Mouse (Mus musculus) hindbrain, embryonic 14.5 days (tissue): ENCODE data around the gene Tecta. TPM values are rescaled to one million over a fixed set of nuclear protein-coding genes. Genes with fewer than 3 reads are reported as not detected.
A peak's percentile ranks its signal among the peaks of the same experiment; 100 is the strongest.

Source experiments
- ATAC-seq: fragments of 200-750 bp; cut with Nextera tagmentation; 2 replicates; pipeline ENCODE4 v1.8.0; 2017; ENCODE audit warnings: moderate number of reproducible peaks, mild to moderate bottlenecking, moderate TSS enrichment, moderate library complexity; ENCODE audit not compliant: low FRiP score
- DNase-seq: peaks from one replicate; pipeline ENCODE4 v3.0.0-alpha.2; 2015; ENCODE audit warnings: low spot score
- H3K27ac ChIP-seq: fragments of 300-500 bp; sonication (generic); 2 replicates; pipeline ENCODE4 v1.5.1; 2014; ENCODE audit warnings: mild to moderate bottlenecking, moderate library complexity
- H3K27me3 ChIP-seq: fragments of 300-500 bp; sonication (generic); 2 replicates; pipeline ENCODE4 v1.6.1; 2014; ENCODE audit warnings: mild to moderate bottlenecking, low read length, mixed read lengths; ENCODE audit not compliant: control insufficient read depth, insufficient read depth
- H3K36me3 ChIP-seq: fragments of 300-500 bp; sonication (generic); replicated peaks from 2 replicates; pipeline ENCODE4 v1.6.1; 2014; ENCODE audit not compliant: control insufficient read depth, insufficient read depth
- H3K4me1 ChIP-seq: fragments of 300-500 bp; sonication (generic); replicated peaks from 2 replicates; pipeline ENCODE4 v1.6.1; 2014; ENCODE audit warnings: antibody characterized with exemption, low read length, mixed read lengths; ENCODE audit not compliant: control insufficient read depth, insufficient read depth
- H3K4me2 ChIP-seq: fragments of 300-500 bp; sonication (generic); replicated peaks from 2 replicates; pipeline ENCODE4 v1.6.1; 2014; ENCODE audit warnings: mild to moderate bottlenecking, moderate library complexity
- H3K4me3 ChIP-seq: fragments of 300-500 bp; sonication (generic); replicated peaks from 2 replicates; pipeline ENCODE4 v1.5.1; 2014; ENCODE audit warnings: mild to moderate bottlenecking, low read length
- H3K9ac ChIP-seq: fragments of 300-500 bp; sonication (generic); 2 replicates; pipeline ENCODE4 v1.6.1; 2014
- H3K9me3 ChIP-seq: fragments of 300-500 bp; sonication (generic); 2 replicates; pipeline ENCODE4 v1.6.1; 2016; ENCODE audit warnings: low read length; ENCODE audit not compliant: control insufficient read depth
- WGBS: fragments of 180-500 bp; shearing (Covaris S2); extraction: QIAGEN DNeasy Blood & Tissue Kit; methylation state at CpG from one replicate; pipeline ENCODE4 v1.1.7; 2014; 5-methylcytosine and 5-hydroxymethylcytosine counted together
- polyA plus RNA-seq: library from polyadenylated mRNA; unstranded; fragments of >200 nt; fragmentation: Nextera tagmentation; extraction: Ambion mirVana; gene quantifications from 2 replicates; pipeline ENCODE4 v1.2.1, GENCODE M21; 2014

Tecta gene
- polyA plus RNA-seq: 0.63 and 0.72 TPM in 2 replicates

DNA sequence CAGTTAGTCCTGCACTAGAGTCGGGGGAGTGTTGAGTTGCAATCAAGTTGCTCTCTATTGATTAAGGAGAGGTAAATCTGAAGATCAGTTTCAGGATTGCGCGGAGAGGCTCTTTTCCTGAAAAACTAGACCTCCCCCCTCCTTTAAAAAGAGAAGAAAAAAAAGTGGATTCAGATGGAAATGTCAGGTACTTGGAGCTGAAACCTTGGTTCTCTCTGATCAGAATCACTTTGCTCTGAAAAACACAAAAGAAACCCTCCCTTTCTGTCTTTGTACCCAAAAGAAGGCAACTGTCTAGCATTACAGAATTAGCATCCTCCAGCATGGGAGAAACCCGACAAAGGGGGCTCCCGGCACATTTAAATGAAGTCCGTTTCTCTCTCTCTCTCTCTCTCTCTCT, at the start of gene Tecta:
Tecta (minus strand) TSS at position 101 of the 400 bp plus-strand sequence.
- no peaks in the 10 kb centered on the region for H3K36me3 ChIP-seq
- no peaks in the 10 kb centered on the region for H3K4me1 ChIP-seq
- H3K4me3 ChIP-seq: no peak within 1 kb of the TSS
- H3K27ac ChIP-seq: no peak within 1 kb of the TSS
- WGBS: 52% methylated on average over 6 of the region's 6 CpGs
- no peaks in the 10 kb centered on the region for H3K27me3 ChIP-seq
- H3K4me2 ChIP-seq: no peak within 1 kb of the TSS
- DNase-seq (no peak), ATAC-seq (no peak)
- H3K9ac ChIP-seq: no peak within 1 kb of the TSS
- no peaks in the 10 kb centered on the region for H3K9me3 ChIP-seq

DNA sequence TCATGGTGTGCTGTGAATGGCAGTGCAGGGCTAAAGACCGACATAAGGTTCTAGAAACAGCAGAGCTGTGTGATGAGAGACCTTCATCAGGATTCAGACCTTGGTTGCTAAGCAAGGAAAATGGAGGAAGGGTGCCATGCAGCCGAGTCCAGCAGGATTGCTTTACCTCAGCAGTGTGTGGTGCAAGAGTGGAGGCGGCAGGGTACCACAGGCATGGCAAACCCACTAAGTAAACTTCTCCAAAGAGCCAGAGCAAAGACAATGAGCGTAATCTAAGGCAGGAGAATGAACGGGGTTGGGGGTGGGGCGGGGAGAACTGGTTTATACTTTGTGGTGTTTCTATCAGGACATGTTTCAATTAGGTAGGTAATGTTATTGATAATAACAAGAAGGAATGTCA, 49.3 kb upstream of the Tecta start:
- Histone ChIP-seq H3K36me3 (peaks cover 59% of the 10 kb centered on the region), H3K9ac (no peak overlapping the region), H3K4me2 (no peak overlapping the region), H3K27ac (no peak overlapping the region), H3K4me3 (no peak overlapping the region), H3K27me3 (no peaks in the 10 kb centered on the region), H3K4me1 (no peaks in the 10 kb centered on the region; the same call in 1 of the 2 replicates), H3K9me3 (no peaks in the 10 kb centered on the region)
- ATAC-seq: no peak
- DNase-seq: no peak
- WGBS: 91% methylated on average over 6 of the region's 6 CpGs

DNA sequence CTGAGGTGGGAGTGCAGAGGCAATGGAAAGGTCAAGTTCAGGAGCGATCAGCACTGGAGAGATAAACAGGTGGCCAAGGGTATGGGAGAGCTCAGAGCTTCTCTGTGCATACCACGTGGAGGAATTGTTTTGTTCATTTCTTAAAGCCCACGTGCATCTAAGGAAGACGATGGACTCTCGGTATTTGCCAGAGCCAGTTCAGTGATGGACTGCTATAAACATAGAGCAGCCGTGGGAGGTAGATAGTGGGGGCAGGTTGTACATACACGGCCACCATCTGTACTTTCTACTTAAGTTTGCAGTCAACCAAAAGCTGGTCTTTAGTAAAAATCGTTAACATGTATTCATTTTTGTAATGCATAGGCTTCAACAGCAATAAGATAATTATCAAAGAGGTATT, 42.4 kb upstream of the Tecta start:
- H3K36me3 ChIP-seq: peaks cover 77% of the 10 kb centered on the region
- ATAC-seq (no peak), DNase-seq (no peak)
- no peaks in the 10 kb centered on the region for H3K27me3 ChIP-seq
- no peaks in the 10 kb centered on the region for H3K4me1 ChIP-seq
- no peaks in the 10 kb centered on the region for H3K9me3 ChIP-seq
- no peak overlapping the region for H3K27ac ChIP-seq
- no peak overlapping the region for H3K4me2 ChIP-seq
- H3K4me3 ChIP-seq: no peak overlapping the region
- no peak overlapping the region for H3K9ac ChIP-seq
- WGBS: 93% methylated on average over 8 of the region's 8 CpGs

DNA sequence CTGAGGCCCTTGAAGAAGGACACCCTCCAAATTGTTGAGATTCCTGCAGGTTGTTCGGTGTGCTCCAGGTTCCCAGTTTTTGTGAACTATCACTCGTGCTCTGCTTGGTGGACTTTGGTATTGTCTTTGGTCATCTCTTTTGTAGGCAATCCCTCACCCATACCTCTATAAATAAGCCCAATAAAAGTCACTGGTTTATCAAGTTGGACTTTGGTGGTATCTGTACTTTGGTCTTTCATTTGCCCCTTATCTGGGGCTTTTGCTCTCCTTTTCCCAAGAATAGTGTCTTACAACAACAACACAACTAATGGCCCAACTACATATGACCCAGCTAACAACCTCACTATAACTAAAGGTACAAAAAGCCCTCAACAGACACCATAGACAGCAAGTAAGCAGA, 41.5 kb upstream of the Tecta start:
- ATAC-seq (no peak), DNase-seq (no peak)
- peaks cover 83% of the 10 kb centered on the region for H3K36me3 ChIP-seq
- 98% methylated on average over 2 of the region's 2 CpGs for WGBS
- H3K4me1 ChIP-seq: no peaks in the 10 kb centered on the region
- no peak overlapping the region for H3K9ac ChIP-seq
- H3K9me3 ChIP-seq: no peaks in the 10 kb centered on the region
- H3K27ac ChIP-seq: no peak overlapping the region
- no peak overlapping the region for H3K4me2 ChIP-seq
- no peak overlapping the region for H3K4me3 ChIP-seq
- H3K27me3 ChIP-seq: no peaks in the 10 kb centered on the region

DNA sequence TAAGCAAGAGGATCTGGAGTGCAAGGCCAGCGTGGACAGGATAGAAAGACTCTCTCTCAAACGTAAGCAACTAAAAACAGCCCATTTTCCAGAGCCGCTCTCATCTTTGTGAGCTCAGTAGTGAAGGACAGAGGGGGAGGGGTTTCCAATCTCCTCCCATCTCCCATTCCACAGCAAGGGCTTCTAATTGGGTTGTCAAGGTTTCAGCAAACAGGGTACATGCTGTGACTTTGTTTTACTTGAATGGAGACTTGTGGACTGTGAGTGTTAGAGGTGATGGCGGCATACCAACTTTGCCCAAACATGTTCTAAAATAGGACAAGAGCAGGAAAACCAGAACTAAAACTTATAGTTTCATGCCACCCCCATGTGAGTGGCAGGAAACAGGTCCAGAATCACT, 39.7 kb upstream of the Tecta start:
- no peak overlapping the region for H3K4me2 ChIP-seq
- DNase-seq (peak; percentile 43), ATAC-seq (no peak)
- no peak overlapping the region for H3K9ac ChIP-seq
- H3K36me3 ChIP-seq: peaks cover 83% of the 10 kb centered on the region
- no peaks in the 10 kb centered on the region for H3K9me3 ChIP-seq
- H3K27ac ChIP-seq: no peak overlapping the region
- H3K27me3 ChIP-seq: no peaks in the 10 kb centered on the region
- WGBS: 28% methylated on average over 4 of the region's 4 CpGs
- H3K4me1 ChIP-seq: no peaks in the 10 kb centered on the region
- H3K4me3 ChIP-seq: no peak overlapping the region

DNA sequence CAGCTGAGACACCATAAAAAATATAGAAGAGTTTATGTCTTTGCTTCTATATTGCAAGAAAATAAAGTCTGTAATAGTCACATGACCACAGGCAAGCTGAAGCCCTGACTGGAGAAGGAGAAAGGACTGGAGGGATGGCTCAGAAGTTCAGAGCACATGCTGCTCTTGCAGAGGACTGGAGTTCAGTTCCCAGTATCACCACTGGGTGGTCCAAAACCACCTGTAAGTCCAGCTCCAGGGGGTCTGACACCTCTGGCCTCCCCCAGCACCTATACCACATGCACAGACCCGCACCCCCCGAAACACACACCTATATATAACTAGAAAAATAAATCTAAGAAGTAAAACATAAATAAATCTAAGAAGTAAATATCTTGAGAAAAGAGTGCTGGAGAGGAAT, 32.4 kb upstream of the Tecta start:
- no peak overlapping the region for H3K4me3 ChIP-seq
- H3K4me2 ChIP-seq: no peak overlapping the region
- H3K9me3 ChIP-seq: no peaks in the 10 kb centered on the region
- no peak overlapping the region for H3K27ac ChIP-seq
- H3K27me3 ChIP-seq: no peaks in the 10 kb centered on the region
- DNase-seq (no peak), ATAC-seq (no peak)
- WGBS: 98% methylated on average over 2 of the region's 2 CpGs
- no peak overlapping the region for H3K9ac ChIP-seq
- peaks cover 70% of the 10 kb centered on the region for H3K36me3 ChIP-seq
- no peaks in the 10 kb centered on the region for H3K4me1 ChIP-seq

DNA sequence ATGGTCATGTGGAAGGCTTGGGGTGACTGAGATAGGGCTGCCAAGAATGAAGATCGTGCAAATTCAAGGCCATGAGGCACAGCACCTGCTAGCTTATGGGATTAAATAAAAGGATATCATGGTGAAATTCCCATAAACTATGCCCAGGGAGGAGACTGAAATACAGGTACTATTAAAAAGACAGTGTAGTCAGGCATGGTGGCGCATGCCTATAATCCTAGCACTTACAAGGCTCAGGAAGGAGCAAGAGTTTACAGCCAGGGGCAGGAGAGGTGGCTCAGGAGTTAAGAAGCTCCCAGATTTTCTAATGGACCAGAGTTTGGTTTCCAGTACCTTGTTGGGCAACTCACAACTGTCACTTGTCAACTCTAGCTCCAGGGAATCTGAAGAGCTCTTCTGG, 31.9 kb upstream of the Tecta start:
- Histone ChIP-seq H3K4me1 (0 out of 2 replicates have a peak, but pooled peaks cover 2% of the 10 kb centered on the region), H3K9ac (no peak overlapping the region), H3K4me2 (no peak overlapping the region), H3K36me3 (peaks cover 65% of the 10 kb centered on the region), H3K27ac (no peak overlapping the region), H3K9me3 (no peaks in the 10 kb centered on the region), H3K27me3 (no peaks in the 10 kb centered on the region), H3K4me3 (no peak overlapping the region)
- DNase-seq (no peak), ATAC-seq (no peak)
- WGBS: 98% methylated on average over 2 of the region's 2 CpGs

DNA sequence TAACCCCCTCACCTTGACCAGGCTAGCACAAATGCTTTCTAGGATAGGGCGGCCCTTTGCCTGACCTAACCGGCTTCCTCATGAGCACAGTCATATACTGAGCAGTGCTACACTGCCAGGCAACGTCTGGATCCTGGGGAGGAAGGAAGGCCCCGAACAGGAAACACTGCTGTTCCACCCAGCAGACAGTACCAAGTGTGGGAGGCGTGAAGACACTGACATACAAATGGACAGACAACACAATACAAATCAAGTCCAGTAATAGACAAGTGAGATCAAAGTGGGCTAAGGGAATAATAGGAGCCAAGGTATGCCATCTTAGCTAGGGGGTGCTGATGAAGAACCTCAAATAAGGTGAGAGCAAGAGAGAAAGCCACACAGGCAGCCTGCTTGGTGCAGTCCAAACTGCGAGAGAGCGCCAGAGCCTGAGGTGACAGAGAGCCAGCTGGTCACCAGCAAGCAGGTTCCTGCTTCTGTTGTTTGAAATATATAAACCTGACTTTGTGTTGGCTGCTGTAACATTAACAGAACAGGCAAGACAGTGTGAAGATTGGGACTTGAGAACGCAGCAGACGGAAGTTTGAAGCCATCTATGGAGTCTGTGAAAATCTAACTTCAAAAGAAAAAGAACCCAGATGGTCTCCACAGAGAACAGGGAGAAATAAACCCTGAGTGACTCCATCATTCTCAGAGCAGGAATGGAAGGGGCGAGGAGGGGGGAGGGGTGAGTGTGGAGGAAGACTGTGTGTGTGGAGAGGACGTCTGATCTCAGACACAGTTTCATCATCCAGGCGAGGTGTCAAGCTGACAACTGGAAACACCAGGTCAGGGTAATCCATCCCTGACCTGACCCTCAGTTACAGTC, 28.6 kb upstream of the Tecta start:
- Histone ChIP-seq H3K9me3 (no peaks in the 10 kb centered on the region), H3K36me3 (peaks cover 46% of the 10 kb centered on the region), H3K4me1 (0 out of 2 replicates have a peak, but pooled peaks cover 3% of the 10 kb centered on the region), H3K9ac (no peak overlapping the region), H3K4me2 (no peak overlapping the region), H3K4me3 (no peak overlapping the region), H3K27me3 (no peaks in the 10 kb centered on the region), H3K27ac (no peak overlapping the region)
- WGBS: 78% methylated on average over 12 of the region's 12 CpGs
- DNase-seq: no peak
- ATAC-seq: no peak

DNA sequence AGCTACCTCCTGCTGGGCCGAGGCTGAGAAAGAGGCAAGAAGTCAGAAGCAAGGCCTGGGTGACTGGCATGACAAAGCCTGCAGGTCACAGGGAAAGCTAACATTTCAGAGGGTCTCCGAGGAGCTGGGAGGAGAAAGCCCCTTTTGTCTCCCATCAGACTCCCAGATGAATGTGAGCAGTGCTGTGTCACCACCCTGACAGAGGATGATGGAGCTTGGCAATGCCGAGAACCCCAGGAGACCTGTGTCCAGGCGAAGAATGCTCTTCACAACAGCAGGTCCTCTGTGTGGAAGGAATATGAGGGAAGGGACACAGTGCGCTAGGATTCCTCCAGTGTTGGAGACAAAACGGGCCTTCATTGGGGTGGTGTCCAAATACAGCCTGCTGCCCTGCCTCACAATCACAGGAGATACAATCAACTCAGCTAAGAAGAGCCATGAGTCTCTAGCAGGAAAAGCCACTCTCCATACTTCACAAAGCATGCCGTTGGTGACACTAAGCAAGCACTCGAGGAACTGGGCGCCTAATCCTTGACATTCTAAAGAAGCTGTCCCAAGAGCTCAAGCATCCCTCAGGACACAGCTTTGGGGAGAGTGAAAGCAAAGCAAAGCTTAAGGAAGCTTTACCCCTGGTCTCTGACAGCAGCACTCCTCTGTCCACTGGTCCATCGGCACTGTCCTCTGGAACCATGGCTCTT, 27.1 kb upstream of the Tecta start:
- 30% methylated on average over 10 of the region's 10 CpGs for WGBS
- Histone ChIP-seq H3K4me3 (no peak overlapping the region), H3K9ac (no peak overlapping the region), H3K9me3 (no peaks in the 10 kb centered on the region), H3K36me3 (peaks cover 41% of the 10 kb centered on the region), H3K27ac (no peak overlapping the region), H3K4me2 (no peak overlapping the region), H3K4me1 (0 out of 2 replicates have a peak, but pooled peaks cover 3% of the 10 kb centered on the region), H3K27me3 (no peaks in the 10 kb centered on the region)
- ATAC-seq (peak; percentile 31; the same call in 1 of the 2 replicates), DNase-seq (no peak)
